Mouse (Mus musculus) stomach, postnatal 0 days (tissue): ENCODE measurements at regions not wholly inside any gene's neighbourhood (a gene's known extent, or its start where the extent isn't known, plus 50 kb on each side); places are given as distances from the start of the nearest gene placed in this dataset.

ENCODE experiments used
- CTCF ChIP-seq: IDR thresholded peaks from 2 replicates; pipeline ENCODE4 v1.5.1; 2016; ENCODE audit warnings: antibody characterized with exemption, low read depth, mild to moderate bottlenecking, moderate library complexity
- EP300 ChIP-seq: optimal IDR thresholded peaks from 2 replicates; pipeline ENCODE3; 2016; ENCODE audit warnings: antibody characterized with exemption

GRCm38 (mm10) chr13:101351123-101351522 is 416.9 kb downstream of the Pik3r1 start:
- no peak for TF ChIP-seq CTCF
- no peak for TF ChIP-seq EP300
